Mouse (Mus musculus) left cerebral cortex, postnatal 10 days (tissue): ENCODE results near the gene Dspp. TPM values are rescaled to one million over a fixed set of nuclear protein-coding genes. Genes with fewer than 3 reads are reported as not detected.

ENCODE experiments used
- DNase-seq, 2 experiments: peaks; one replicate each; pipeline ENCODE4 v3.0.0; 2021 to 2022; ENCODE audit warnings: low spot score in 2 of 2, mixed read lengths in 1 of 2; ENCODE audit errors: extremely low spot score in 1 of 2
- intact Hi-C: fragments of 180-260 bp; cut with DNase I; formaldehyde crosslinking; loops from one replicate; pipeline ENCODE4 v1.15.1; 2025
- total RNA-seq, 2 experiments: library from RNA; stranded (reverse); gene quantifications; 2 replicates each; pipeline ENCODE4 v1.2.3; 2021

Gene Dspp
- total RNA-seq, result under 1 TPM in 1 of 2 experiments, not detected in 1; 0.08 TPM

- intact Hi-C loops, result no loop called here
- no peak for DNase-seq
Measured at GRCm38 (mm10) chr5:104170412-104170811, at the start of gene Dspp. Dspp (plus strand) TSS chr5:104170712.

- intact Hi-C loops, result no loop called here
- DNase-seq, result no peak
Measured at GRCm38 (mm10) chr5:104124016-104124658, 46.4 kb upstream of the Dspp start.

GRCm38 (mm10) chr5:104126561-104127320 lies 43.8 kb upstream of the Dspp start:
- intact Hi-C loops, result no loop called here
- DNase-seq, result no peak

- intact Hi-C loops, result no loop called here
- DNase-seq, result no peak
Measured at GRCm38 (mm10) chr5:104127351-104127750, 43.2 kb upstream of the Dspp start.

GRCm38 (mm10) chr5:104128281-104129031 lies 42.1 kb upstream of the Dspp start:
- intact Hi-C loops, result no loop called here
- DNase-seq, result peak in 1 of 2 experiments; percentile 43

GRCm38 (mm10) chr5:104130891-104131290 lies 39.6 kb upstream of the Dspp start:
- intact Hi-C loops, result loop anchor here (2.0 kb wide), 1 partner anchor 202 kb away; no protein-coding TSS in a partner anchor
- DNase-seq, result no peak

GRCm38 (mm10) chr5:104131544-104131943 lies 39.0 kb upstream of the Dspp start:
- intact Hi-C loops, result loop anchor here (2.0 kb wide), 1 partner anchor 201 kb away; no protein-coding TSS in a partner anchor
- peak in 1 of 2 experiments; percentile 62 for DNase-seq

- intact Hi-C loops, result no loop called here
- no peak for DNase-seq
Measured at GRCm38 (mm10) chr5:104133752-104134151, 36.8 kb upstream of the Dspp start.

GRCm38 (mm10) chr5:104137920-104138541 lies 32.5 kb upstream of the Dspp start:
- DNase-seq, result no peak
- intact Hi-C loops, result no loop called here

GRCm38 (mm10) chr5:104141067-104141466 lies 29.4 kb upstream of the Dspp start:
- DNase-seq, result no peak
- intact Hi-C loops, result no loop called here

- DNase-seq, result no peak
- intact Hi-C loops, result no loop called here
Measured at GRCm38 (mm10) chr5:104144057-104144456, 26.5 kb upstream of the Dspp start.

GRCm38 (mm10) chr5:104149349-104149748 lies 21.2 kb upstream of the Dspp start:
- intact Hi-C loops, result no loop called here
- DNase-seq, result peak in 1 of 2 experiments; percentile 35

GRCm38 (mm10) chr5:104150196-104150595 lies 20.3 kb upstream of the Dspp start:
- no peak for DNase-seq
- intact Hi-C loops, result no loop called here

GRCm38 (mm10) chr5:104157701-104158100 lies 12.8 kb upstream of the Dspp start:
- no peak for DNase-seq
- intact Hi-C loops, result no loop called here

- intact Hi-C loops, result no loop called here
- DNase-seq, result peak; percentile 36 to 48
Measured at GRCm38 (mm10) chr5:104158332-104159052, 12.0 kb upstream of the Dspp start.

- no peak for DNase-seq
- intact Hi-C loops, result no loop called here
Measured at GRCm38 (mm10) chr5:104160581-104160980, 9.9 kb upstream of the Dspp start.

GRCm38 (mm10) chr5:104161390-104161789 lies 9.1 kb upstream of the Dspp start:
- intact Hi-C loops, result no loop called here
- DNase-seq, result no peak

GRCm38 (mm10) chr5:104163536-104163935 lies 7.0 kb upstream of the Dspp start:
- intact Hi-C loops, result no loop called here
- DNase-seq, result no peak
